Mouse (Mus musculus): ENCODE measurements around the gene Fam90a1a. TPM values are rescaled to one million over a fixed set of nuclear protein-coding genes. Genes with fewer than 3 reads are reported as not detected.

Fam90a1a gene
- polyA plus RNA-seq, 1 experiment from 2014 or later: not detected

DNA sequence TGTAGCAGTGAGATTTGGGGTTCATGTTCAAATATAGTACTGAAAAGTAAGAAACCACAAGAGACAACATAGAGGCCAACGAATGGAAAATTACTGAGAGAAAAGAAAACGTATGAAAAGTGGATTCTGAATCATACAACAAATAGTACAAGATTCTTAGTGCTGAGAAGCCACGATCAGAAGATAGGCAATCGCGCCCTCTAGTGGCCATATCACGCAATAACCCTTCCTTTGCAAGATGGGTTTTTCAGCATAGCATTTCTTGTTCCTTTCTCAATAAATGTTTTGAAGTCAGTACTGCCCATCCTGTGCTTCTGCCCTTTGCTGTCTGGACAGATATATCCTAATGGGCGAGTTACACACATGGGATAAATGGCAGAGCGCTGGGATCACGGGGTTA, 3.2 kb upstream of the Fam90a1a start:
- no peak overlapping the region for H3K4me2 ChIP-seq (ENCODE audit: low read length)
- no peak overlapping the region for H3K27ac ChIP-seq (ENCODE audit: low read depth, low read length)
- no peaks in the 10 kb centered on the region for H3K27me3 ChIP-seq (replicated peaks; ENCODE audit: control insufficient read depth, insufficient read depth, low read length)
- ATAC-seq: peak; percentile 50; the same call in 1 of the 2 replicates
- no peak overlapping the region for H3K9ac ChIP-seq (ENCODE audit: low read depth, low read length)
- H3K9me3 ChIP-seq (ENCODE audit: control insufficient read depth, low read length): no peaks in the 10 kb centered on the region
- H3K36me3 ChIP-seq (ENCODE audit: control insufficient read depth, insufficient read depth, low read length): no peaks in the 10 kb centered on the region
- H3K4me1 ChIP-seq (ENCODE audit: control insufficient read depth, insufficient read depth, low read depth, low read length): no peaks in the 10 kb centered on the region
- H3K4me3 ChIP-seq (ENCODE audit: low read length): no peak overlapping the region
- WGBS: 8% methylated on average over 9 of the region's 9 CpGs

- Histone ChIP-seq H3K4me1 (ENCODE audit: control insufficient read depth, insufficient read depth, low read depth, low read length) (no peaks in the 10 kb centered on the region), H3K4me3 (ENCODE audit: low read length) (no peak overlapping the region), H3K27ac (ENCODE audit: low read depth, low read length) (no peak overlapping the region), H3K27me3 (replicated peaks; ENCODE audit: control insufficient read depth, insufficient read depth, low read length) (no peaks in the 10 kb centered on the region), H3K36me3 (ENCODE audit: control insufficient read depth, insufficient read depth, low read length) (no peaks in the 10 kb centered on the region), H3K9me3 (ENCODE audit: control insufficient read depth, low read length) (no peaks in the 10 kb centered on the region), H3K9ac (ENCODE audit: low read depth, low read length) (no peak overlapping the region), H3K4me2 (ENCODE audit: low read length) (no peak overlapping the region)
- 85% methylated on average over 3 of the region's 3 CpGs for WGBS
- ATAC-seq: no peak
Measured at GRCm38 (mm10) chr8:21956336-21956735, 2.2 kb upstream of the Fam90a1a start.

DNA sequence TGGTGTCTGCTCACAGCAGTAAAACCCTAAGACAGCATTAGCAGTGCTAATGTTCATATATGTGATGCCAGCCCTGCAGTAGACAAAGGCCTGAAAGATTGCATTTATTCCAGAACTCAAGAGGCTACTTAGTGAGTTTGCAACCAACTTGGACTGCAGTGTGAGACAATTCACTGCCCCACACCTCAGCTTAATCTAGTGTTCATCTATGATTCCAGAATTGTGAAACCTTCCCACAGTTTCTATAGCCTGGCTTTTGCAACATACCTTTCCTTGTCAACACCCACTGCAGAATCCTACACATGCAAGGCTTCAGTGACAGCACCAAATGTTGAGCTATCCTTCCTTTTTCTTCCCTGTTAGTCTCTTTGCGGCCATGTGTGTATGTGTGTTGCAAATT, 8.1 kb downstream of the Fam90a1a start:
- Histone ChIP-seq H3K4me2 (ENCODE audit: low read length) (no peak overlapping the region), H3K4me3 (ENCODE audit: low read length) (no peak overlapping the region), H3K4me1 (ENCODE audit: control insufficient read depth, insufficient read depth, low read depth, low read length) (no peaks in the 10 kb centered on the region), H3K9ac (ENCODE audit: low read depth, low read length) (no peak overlapping the region), H3K9me3 (ENCODE audit: control insufficient read depth, low read length) (no peaks in the 10 kb centered on the region), H3K27ac (ENCODE audit: low read depth, low read length) (no peak overlapping the region), H3K36me3 (ENCODE audit: control insufficient read depth, insufficient read depth, low read length) (no peaks in the 10 kb centered on the region), H3K27me3 (replicated peaks; ENCODE audit: control insufficient read depth, insufficient read depth, low read length) (no peaks in the 10 kb centered on the region)
- ATAC-seq: no peak
- 77% methylated on average over 1 of the region's 1 CpGs for WGBS

DNA sequence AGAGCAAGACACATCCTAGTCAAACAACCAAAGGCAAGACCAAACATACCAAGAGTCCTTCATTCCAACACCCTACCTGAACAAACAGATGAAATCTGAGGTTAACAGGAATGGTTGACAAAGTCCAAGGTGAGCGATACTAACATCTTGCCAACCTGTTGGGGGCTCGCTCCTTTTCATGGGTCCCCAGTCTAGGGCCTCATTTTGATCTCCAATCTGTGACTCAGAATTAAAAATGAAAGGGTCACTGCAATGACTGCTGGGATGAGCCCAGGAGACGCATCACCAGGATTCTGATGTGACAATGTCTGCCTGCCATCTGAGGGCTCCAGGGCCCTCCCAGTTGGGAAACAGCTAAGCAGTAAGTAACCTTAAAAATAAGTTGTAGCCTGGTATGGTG, 11.0 kb downstream of the Fam90a1a start, which contains the start of gene Ccdc70:
Gene Ccdc70 (plus strand): TSS at position 301 of the 400 bp plus-strand sequence.
- no peak for ATAC-seq
- 98% methylated on average over 3 of the region's 3 CpGs for WGBS
- H3K27ac ChIP-seq (ENCODE audit: low read depth, low read length): no peak within 1 kb of the TSS
- H3K4me3 ChIP-seq (ENCODE audit: low read length): no peak within 1 kb of the TSS
- H3K9ac ChIP-seq (ENCODE audit: low read depth, low read length): no peak within 1 kb of the TSS
- H3K4me2 ChIP-seq (ENCODE audit: low read length): no peak within 1 kb of the TSS
- no peaks in the 10 kb centered on the region for H3K9me3 ChIP-seq (ENCODE audit: control insufficient read depth, low read length)
- no peaks in the 10 kb centered on the region for H3K36me3 ChIP-seq (ENCODE audit: control insufficient read depth, insufficient read depth, low read length)
- no peaks in the 10 kb centered on the region for H3K27me3 ChIP-seq (replicated peaks; ENCODE audit: control insufficient read depth, insufficient read depth, low read length)
- H3K4me1 ChIP-seq (ENCODE audit: control insufficient read depth, insufficient read depth, low read depth, low read length): no peaks in the 10 kb centered on the region

GRCm38 (mm10) chr8:21978193-21978592, 19.7 kb downstream of the Fam90a1a start:
- Histone ChIP-seq H3K9ac (ENCODE audit: low read depth, low read length) (no peak overlapping the region), H3K36me3 (ENCODE audit: control insufficient read depth, insufficient read depth, low read length) (no peaks in the 10 kb centered on the region), H3K4me2 (ENCODE audit: low read length) (no peak overlapping the region), H3K27me3 (replicated peaks; ENCODE audit: control insufficient read depth, insufficient read depth, low read length) (no peaks in the 10 kb centered on the region), H3K4me3 (ENCODE audit: low read length) (no peak overlapping the region), H3K9me3 (ENCODE audit: control insufficient read depth, low read length) (no peaks in the 10 kb centered on the region), H3K4me1 (ENCODE audit: control insufficient read depth, insufficient read depth, low read depth, low read length) (no peaks in the 10 kb centered on the region; the same call in 1 of the 2 replicates), H3K27ac (ENCODE audit: low read depth, low read length) (no peak overlapping the region)
- ATAC-seq: peak; percentile 71
- WGBS: 57% methylated on average over 4 of the region's 4 CpGs

DNA sequence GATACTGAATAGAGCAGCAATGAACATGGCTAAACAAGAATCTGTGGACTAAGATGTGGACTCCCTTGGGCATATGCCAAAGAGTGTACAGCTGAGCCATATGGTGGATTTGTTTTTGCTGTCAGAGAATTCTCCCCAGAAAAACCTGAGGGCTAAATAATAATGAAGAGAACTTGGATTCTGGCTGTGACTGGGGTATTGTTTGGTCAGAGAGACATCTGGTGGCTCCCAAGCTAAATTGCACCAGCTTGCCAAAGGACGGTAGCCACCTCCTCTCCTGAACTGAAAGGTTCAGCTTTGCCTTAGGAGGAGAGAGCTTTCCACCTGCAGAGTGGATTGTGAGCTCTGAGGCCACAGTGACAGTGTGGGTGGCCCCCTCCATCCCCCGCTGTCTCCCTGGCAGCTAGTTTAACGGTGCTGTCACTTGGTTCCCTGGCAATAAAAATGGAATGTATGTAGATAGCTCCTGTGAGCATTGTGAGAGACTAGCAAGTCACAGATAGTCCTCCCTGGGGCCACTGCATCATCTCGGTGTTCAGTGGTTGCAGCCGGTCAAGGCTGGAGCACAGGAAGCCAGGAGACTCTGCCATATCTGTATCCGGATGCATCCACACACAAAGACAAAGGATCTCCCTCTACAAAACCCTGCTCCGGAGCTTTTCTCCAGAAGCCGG, 23.3 kb downstream of the Fam90a1a start:
- Histone ChIP-seq H3K4me3 (ENCODE audit: low read length) (no peak overlapping the region), H3K9ac (ENCODE audit: low read depth, low read length) (0 out of 2 replicates have a peak overlapping the region, but pooled peaks have one; percentile 17), H3K27me3 (replicated peaks; ENCODE audit: control insufficient read depth, insufficient read depth, low read length) (no peaks in the 10 kb centered on the region), H3K4me1 (ENCODE audit: control insufficient read depth, insufficient read depth, low read depth, low read length) (no peaks in the 10 kb centered on the region; the same call in 1 of the 2 replicates), H3K4me2 (ENCODE audit: low read length) (peak overlapping the region; percentile 6; the same call in 1 of the 2 replicates), H3K36me3 (ENCODE audit: control insufficient read depth, insufficient read depth, low read length) (no peaks in the 10 kb centered on the region), H3K27ac (ENCODE audit: low read depth, low read length) (no peak overlapping the region), H3K9me3 (ENCODE audit: control insufficient read depth, low read length) (no peaks in the 10 kb centered on the region)
- ATAC-seq: peak; percentile 95
- WGBS: 46% methylated on average over 8 of the region's 8 CpGs

- no peak overlapping the region for H3K9ac ChIP-seq (ENCODE audit: low read depth, low read length)
- no peak overlapping the region for H3K4me2 ChIP-seq (ENCODE audit: low read length)
- no peak overlapping the region for H3K27ac ChIP-seq (ENCODE audit: low read depth, low read length)
- H3K4me3 ChIP-seq (ENCODE audit: low read length): no peak overlapping the region
- H3K4me1 ChIP-seq (ENCODE audit: control insufficient read depth, insufficient read depth, low read depth, low read length): no peaks in the 10 kb centered on the region
- peak; percentile 91 for ATAC-seq
- no peaks in the 10 kb centered on the region for H3K36me3 ChIP-seq (ENCODE audit: control insufficient read depth, insufficient read depth, low read length)
- H3K27me3 ChIP-seq (replicated peaks; ENCODE audit: control insufficient read depth, insufficient read depth, low read length): no peaks in the 10 kb centered on the region
- H3K9me3 ChIP-seq (ENCODE audit: control insufficient read depth, low read length): no peaks in the 10 kb centered on the region
- WGBS: 25% methylated on average over 6 of the region's 6 CpGs
Measured at GRCm38 (mm10) chr8:21992184-21992583, 33.7 kb downstream of the Fam90a1a start.

DNA sequence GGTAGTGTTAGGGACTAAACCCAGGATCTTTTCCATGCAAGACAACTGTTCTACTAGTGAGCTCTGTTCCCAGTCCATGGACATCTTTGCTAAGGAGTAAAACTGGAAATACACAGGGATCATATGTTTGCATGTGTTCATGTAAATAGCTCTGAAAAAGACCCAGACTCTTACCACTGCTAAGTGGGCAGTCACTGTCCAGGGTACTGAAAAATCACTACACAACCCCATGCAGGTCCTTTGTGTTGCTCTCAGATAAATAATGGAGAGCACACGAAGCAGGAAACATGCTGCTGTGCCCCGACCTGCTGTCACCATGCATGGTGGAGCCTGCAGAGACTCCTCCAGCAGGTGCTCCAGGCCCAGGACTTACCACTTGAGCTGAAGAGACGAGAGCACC, 36.7 kb downstream of the Fam90a1a start:
- H3K4me3 ChIP-seq (ENCODE audit: low read length): no peak overlapping the region
- WGBS: 54% methylated on average over 3 of the region's 3 CpGs
- no peaks in the 10 kb centered on the region for H3K36me3 ChIP-seq (ENCODE audit: control insufficient read depth, insufficient read depth, low read length)
- no peaks in the 10 kb centered on the region for H3K4me1 ChIP-seq (ENCODE audit: control insufficient read depth, insufficient read depth, low read depth, low read length)
- H3K4me2 ChIP-seq (ENCODE audit: low read length): no peak overlapping the region
- H3K27ac ChIP-seq (ENCODE audit: low read depth, low read length): no peak overlapping the region
- ATAC-seq: no peak
- no peaks in the 10 kb centered on the region for H3K9me3 ChIP-seq (ENCODE audit: control insufficient read depth, low read length)
- no peak overlapping the region for H3K9ac ChIP-seq (ENCODE audit: low read depth, low read length)
- no peaks in the 10 kb centered on the region for H3K27me3 ChIP-seq (replicated peaks; ENCODE audit: control insufficient read depth, insufficient read depth, low read length)

DNA sequence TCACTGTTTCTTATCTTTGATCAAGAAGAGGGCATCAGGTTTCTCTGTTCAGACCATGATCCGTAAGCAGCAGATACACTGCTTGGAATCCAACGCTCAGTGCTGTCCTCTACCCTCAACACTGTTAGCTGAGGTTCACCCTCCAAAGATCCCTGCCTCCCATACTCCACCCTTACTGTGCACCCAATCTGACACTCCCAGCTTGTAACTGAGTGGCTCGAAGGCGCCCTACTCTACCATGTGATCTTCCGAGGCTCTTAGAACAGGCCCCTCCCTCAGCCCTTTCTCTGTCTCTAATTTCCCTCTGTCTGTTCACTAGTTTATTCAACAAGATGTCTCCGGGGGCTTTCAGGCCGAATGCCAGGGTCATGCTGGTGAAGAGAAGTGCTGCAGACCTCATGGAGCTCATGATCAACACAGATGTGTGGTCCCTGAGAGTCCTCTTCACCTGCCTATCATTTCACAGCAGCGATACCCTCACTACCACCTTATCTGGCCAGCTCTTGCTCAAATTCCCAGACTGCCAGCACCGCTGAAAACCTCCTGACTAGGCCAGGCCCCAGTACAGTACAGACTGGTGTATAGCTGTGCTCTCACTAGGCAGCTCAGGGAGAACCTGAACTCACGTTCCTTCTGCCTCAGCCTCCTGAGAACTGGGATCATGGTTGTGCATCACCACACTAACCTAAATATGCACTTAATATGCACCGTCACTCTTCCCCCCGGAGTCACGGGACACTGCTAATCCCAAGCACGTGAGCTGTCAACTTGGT, 46.4 kb downstream of the Fam90a1a start:
- Histone ChIP-seq H3K36me3 (ENCODE audit: control insufficient read depth, insufficient read depth, low read length) (no peaks in the 10 kb centered on the region), H3K4me1 (ENCODE audit: control insufficient read depth, insufficient read depth, low read depth, low read length) (no peaks in the 10 kb centered on the region), H3K27ac (ENCODE audit: low read depth, low read length) (no peak overlapping the region), H3K9me3 (ENCODE audit: control insufficient read depth, low read length) (no peaks in the 10 kb centered on the region), H3K4me2 (ENCODE audit: low read length) (no peak overlapping the region), H3K4me3 (ENCODE audit: low read length) (no peak overlapping the region), H3K27me3 (replicated peaks; ENCODE audit: control insufficient read depth, insufficient read depth, low read length) (no peaks in the 10 kb centered on the region), H3K9ac (ENCODE audit: low read depth, low read length) (no peak overlapping the region)
- 83% methylated on average over 14 of the region's 14 CpGs for WGBS
- 0 out of 2 replicates have a peak, but pooled peaks have one; percentile 30 for ATAC-seq

Measured in hindbrain, embryonic 16.5 days (tissue).